Mouse (Mus musculus) v-Abl transformed pro-B cells (cell line): ENCODE results near the gene Gm13697.
"Not testable (repeated sequence)": the region's sequence is repeated elsewhere in the genome, so short reads cannot be mapped to it uniquely, and the experiment has no call there.

Experiments used
- in situ Hi-C, 2 experiments: fragments of 400-800 bp; cut with MboI; formaldehyde crosslinking; loops; one replicate each; pipeline ENCODE4 v1.15.1; 2025; ENCODE audit not compliant: unreplicated experiment in 2 of 2

Gene Gm13697

GRCm38 (mm10) chr2:83984443-83984842, at the start of gene Gm13697:
TSS of gene Gm13697 (plus strand) at chr2:83984743.
- in situ Hi-C loops, result not testable (repeated sequence)

GRCm38 (mm10) chr2:83940931-83941361, 43.6 kb upstream of the Gm13697 start, which contains the start of gene Zswim2:
TSS of gene Zswim2 (minus strand) at chr2:83941228.
- in situ Hi-C loops, result no loop called here

- in situ Hi-C loops, result no loop called here
These were observed 43.2 kb upstream of the Gm13697 start for GRCm38 (mm10) chr2:83941378-83941777.

- in situ Hi-C loops, result no loop called here
These were observed 42.8 kb upstream of the Gm13697 start for GRCm38 (mm10) chr2:83941792-83942191.

GRCm38 (mm10) chr2:83955393-83955792, 29.1 kb upstream of the Gm13697 start, which contains the start of gene Gm13698:
TSS of gene Gm13698 (plus strand) at chr2:83955693.
- in situ Hi-C loops, result not testable (repeated sequence)

GRCm38 (mm10) chr2:83961203-83961602, 23.3 kb upstream of the Gm13697 start, which contains the start of gene Gm13693:
TSS of gene Gm13693 (plus strand) at chr2:83961503.
- in situ Hi-C loops, result not testable (repeated sequence)

GRCm38 (mm10) chr2:83967013-83967412, 17.5 kb upstream of the Gm13697 start, which contains the start of gene Gm13695:
TSS of gene Gm13695 (plus strand) at chr2:83967313.
- in situ Hi-C loops, result not testable (repeated sequence)

- in situ Hi-C loops, result not testable (repeated sequence)
These were observed 11.7 kb upstream of the Gm13697 start, which contains the start of gene Gm13696 for GRCm38 (mm10) chr2:83972823-83973222. TSS of gene Gm13696 (plus strand) at chr2:83973123.

GRCm38 (mm10) chr2:83978633-83979032, 5.9 kb upstream of the Gm13697 start, which contains the start of gene Gm13694:
TSS of gene Gm13694 (plus strand) at chr2:83978933.
- in situ Hi-C loops, result not testable (repeated sequence)

- in situ Hi-C loops, result not testable (repeated sequence)
These were observed 5.7 kb downstream of the Gm13697 start, which contains the start of gene Gm13691 for GRCm38 (mm10) chr2:83990253-83990652. TSS of gene Gm13691 (plus strand) at chr2:83990553.

- in situ Hi-C loops, result not testable (repeated sequence)
These were observed 9.2 kb downstream of the Gm13697 start for GRCm38 (mm10) chr2:83993639-83994255.

- in situ Hi-C loops, result not testable (repeated sequence)
These were observed 10.0 kb downstream of the Gm13697 start for GRCm38 (mm10) chr2:83994526-83994925.

- in situ Hi-C loops, result loop anchor here (25.0 kb wide), 6 partner anchors 222 to 1922 kb away; partner anchors contain the start of genes Calcrl (in 2 of the 2), P2rx3 (in 1 of the 2), Ssrp1 (in 1 of the 2) and Tnks1bp1 (in 1 of the 2)
These were observed 24.4 kb downstream of the Gm13697 start for GRCm38 (mm10) chr2:84008913-84009312.

GRCm38 (mm10) chr2:84009818-84010217, 25.3 kb downstream of the Gm13697 start:
- in situ Hi-C loops, result loop anchor here (25.0 kb wide), 6 partner anchors 223 to 1923 kb away; partner anchors contain the start of genes Calcrl (in 2 of the 2), P2rx3 (in 1 of the 2), Ssrp1 (in 1 of the 2) and Tnks1bp1 (in 1 of the 2)

- in situ Hi-C loops, result loop anchor here (25.0 kb wide), 6 partner anchors 227 to 1927 kb away; partner anchors contain the start of genes Calcrl (in 2 of the 2), P2rx3 (in 1 of the 2), Ssrp1 (in 1 of the 2) and Tnks1bp1 (in 1 of the 2)
These were observed 30.0 kb downstream of the Gm13697 start for GRCm38 (mm10) chr2:84014572-84014971.

- in situ Hi-C loops, result loop anchor here (25.0 kb wide), 6 partner anchors 229 to 1929 kb away; partner anchors contain the start of genes Calcrl (in 2 of the 2), P2rx3 (in 1 of the 2), Ssrp1 (in 1 of the 2) and Tnks1bp1 (in 1 of the 2)
These were observed 31.7 kb downstream of the Gm13697 start for GRCm38 (mm10) chr2:84016291-84016690.

GRCm38 (mm10) chr2:84018330-84018729, 33.8 kb downstream of the Gm13697 start:
- in situ Hi-C loops, result loop anchor here (25.0 kb wide), 6 partner anchors 231 to 1931 kb away; partner anchors contain the start of genes Calcrl (in 2 of the 2), P2rx3 (in 1 of the 2), Ssrp1 (in 1 of the 2) and Tnks1bp1 (in 1 of the 2)

GRCm38 (mm10) chr2:84019519-84020305, 35.2 kb downstream of the Gm13697 start:
- in situ Hi-C loops, result loop anchor here (25.0 kb wide), 6 partner anchors 232 to 1932 kb away; partner anchors contain the start of genes Calcrl (in 2 of the 2), P2rx3 (in 1 of the 2), Ssrp1 (in 1 of the 2) and Tnks1bp1 (in 1 of the 2)

- in situ Hi-C loops, result loop anchor here (25.0 kb wide), 6 partner anchors 235 to 1935 kb away; partner anchors contain the start of genes Calcrl (in 2 of the 2), P2rx3 (in 1 of the 2), Ssrp1 (in 1 of the 2) and Tnks1bp1 (in 1 of the 2)
These were observed 37.4 kb downstream of the Gm13697 start for GRCm38 (mm10) chr2:84021930-84022329.

- in situ Hi-C loops, result loop anchor here (25.0 kb wide), 6 partner anchors 236 to 1936 kb away; partner anchors contain the start of genes Calcrl (in 2 of the 2), P2rx3 (in 1 of the 2), Ssrp1 (in 1 of the 2) and Tnks1bp1 (in 1 of the 2)
These were observed 38.4 kb downstream of the Gm13697 start for GRCm38 (mm10) chr2:84022905-84023304.
